Mouse (Mus musculus) bone marrow macrophage, adult 2 months (primary cell): ENCODE results near the gene Nr1h4. TPM values are rescaled to one million over a fixed set of nuclear protein-coding genes. Genes with fewer than 3 reads are reported as not detected.

Experiments used
- H3K27ac ChIP-seq: 2 replicates; pipeline ENCODE4 v1.5.1; 2012; ENCODE audit warnings: low read depth, low read length; ENCODE audit not compliant: insufficient read depth
- H3K4me1 ChIP-seq: 2 replicates; pipeline ENCODE4 v1.6.1; 2012; ENCODE audit warnings: low read length; ENCODE audit not compliant: control insufficient read depth, insufficient read depth
- H3K4me3 ChIP-seq: 2 replicates; pipeline ENCODE4 v1.5.1; 2012; ENCODE audit warnings: mild to moderate bottlenecking, low read length, moderate library complexity; ENCODE audit not compliant: insufficient read depth
- CTCF ChIP-seq: IDR thresholded peaks from 2 replicates; pipeline ENCODE4 v1.5.1; 2012; ENCODE audit warnings: low read depth, mild to moderate bottlenecking, low read length, moderate library complexity
- POLR2A ChIP-seq: IDR thresholded peaks from 2 replicates; pipeline ENCODE4 v1.6.1; 2012; ENCODE audit warnings: mild to moderate bottlenecking, low read depth, low read length, borderline replicate concordance
- polyA plus RNA-seq: library from polyadenylated mRNA; stranded (reverse); fragments of >200 nt; gene quantifications from 2 replicates; pipeline ENCODE4 v1.2.4, GENCODE M21; 2012; ENCODE audit not compliant: missing spikeins, insufficient read depth, insufficient read length

The Nr1h4 gene
- polyA plus RNA-seq, 1 experiment = not detected

DNA sequence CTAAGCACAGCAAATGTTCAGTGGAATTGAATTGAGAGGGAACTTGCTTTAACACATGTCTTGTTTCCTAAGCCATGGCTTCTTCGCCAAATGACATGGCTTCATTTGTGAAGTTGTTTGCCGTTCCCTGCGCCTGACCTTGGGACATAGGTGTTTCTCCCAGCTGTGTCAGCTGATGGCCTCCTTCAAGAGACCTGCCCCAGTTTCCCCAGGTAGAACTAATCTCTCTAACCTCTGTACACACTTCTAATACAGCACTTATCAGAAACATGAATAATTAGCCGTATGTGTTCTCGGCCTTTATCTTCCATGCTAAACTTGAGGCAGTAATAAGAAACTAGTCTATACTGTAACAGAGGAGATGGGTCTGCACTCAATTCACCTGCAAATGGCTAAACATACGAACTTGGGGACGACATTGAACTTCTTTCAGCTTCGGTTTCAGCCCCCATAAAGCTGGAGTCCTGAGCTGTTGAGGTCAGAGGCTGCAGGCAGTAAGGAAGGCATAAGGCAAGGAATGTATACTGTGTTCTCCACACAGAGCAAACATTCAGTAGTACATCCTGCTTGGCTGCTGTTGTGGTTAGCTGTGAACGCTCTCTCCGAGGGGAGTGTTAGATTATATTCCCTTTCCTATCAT, 28.3 kb downstream of the Nr1h4 start:
- no peak overlapping the region for H3K27ac ChIP-seq
- TF ChIP-seq POLR2A (no peak), CTCF (no peak)

DNA sequence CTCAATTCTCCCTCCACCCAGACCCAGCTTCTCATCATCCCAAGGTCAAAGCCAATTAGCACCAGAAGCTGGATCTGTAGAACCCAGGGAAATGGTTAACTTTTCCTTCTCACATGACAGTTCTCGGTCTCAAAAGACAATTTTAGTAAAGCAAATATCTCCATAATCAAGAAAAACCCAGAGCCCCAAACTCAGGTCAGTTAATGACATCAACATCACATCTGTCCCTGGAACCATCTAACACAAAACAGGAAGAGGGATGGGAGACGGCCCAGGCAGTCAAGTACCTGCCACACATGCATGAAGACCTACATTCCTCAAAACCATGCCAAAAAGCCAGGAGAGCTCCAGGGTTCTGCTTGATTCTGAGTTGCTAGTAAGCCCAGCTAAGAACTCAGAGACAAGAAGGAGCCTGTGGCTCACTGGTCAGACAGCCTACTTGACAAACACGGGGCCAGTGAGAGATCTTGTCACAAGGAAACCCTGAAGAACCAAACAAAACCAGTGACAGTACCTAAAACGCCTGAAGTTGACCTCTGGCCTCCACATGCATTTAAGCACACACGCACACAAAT, 30.3 kb downstream of the Nr1h4 start:
- TF ChIP-seq CTCF = no peak
- TF ChIP-seq POLR2A = no peak
- Histone ChIP-seq H3K4me3 (no peak overlapping the region), H3K27ac (no peak overlapping the region), H3K4me1 (no peaks in the 10 kb centered on the region)

More for the DNA sequence above, 28.3 kb downstream of the Nr1h4 start:
- Histone ChIP-seq H3K4me1 (no peaks in the 10 kb centered on the region), H3K4me3 (no peak overlapping the region)

DNA sequence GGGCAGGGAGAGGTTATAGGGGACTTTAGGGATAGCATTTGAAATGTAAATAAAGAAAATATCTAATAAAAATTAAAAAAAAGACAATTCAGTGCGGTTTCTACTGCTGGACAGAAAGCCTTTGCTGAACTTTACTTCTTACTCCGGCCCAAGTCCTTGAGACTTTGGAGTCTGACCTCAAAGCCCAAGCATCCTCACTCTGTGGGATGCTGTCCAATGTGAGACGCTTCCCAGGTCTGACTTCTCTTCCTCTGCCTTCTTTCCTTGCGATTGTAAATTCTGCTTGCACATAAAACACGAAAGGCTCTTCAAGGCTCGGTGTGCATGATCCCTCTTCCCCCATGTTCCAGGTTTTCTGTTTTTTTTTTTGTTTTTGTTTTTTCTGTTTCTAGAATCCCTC, 31.5 kb downstream of the Nr1h4 start:
- H3K27ac ChIP-seq = no peak overlapping the region
- H3K4me3 ChIP-seq = no peak overlapping the region
- TF ChIP-seq CTCF (no peak), POLR2A (no peak)
- H3K4me1 ChIP-seq = no peaks in the 10 kb centered on the region

DNA sequence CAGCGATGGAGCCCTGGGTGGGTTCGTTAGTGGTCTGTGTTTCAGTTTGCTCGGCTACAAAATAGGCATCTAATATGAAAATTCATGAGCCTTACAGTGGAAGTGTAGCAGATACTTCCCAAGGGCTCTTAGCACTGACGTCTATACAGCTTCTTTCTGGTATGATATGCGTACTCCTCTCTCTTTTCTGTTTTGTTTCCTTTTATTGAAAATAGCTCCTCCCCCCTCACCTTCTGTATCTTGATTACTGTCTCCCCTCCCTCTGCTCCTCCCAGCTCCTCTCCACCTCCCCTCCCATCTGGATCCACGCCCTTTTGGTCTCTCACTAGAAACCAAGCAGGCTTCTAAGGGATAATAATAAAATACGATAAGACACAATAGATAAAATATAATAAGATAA, 37.8 kb downstream of the Nr1h4 start:
- Histone ChIP-seq H3K4me1 (no peaks in the 10 kb centered on the region), H3K27ac (no peak overlapping the region), H3K4me3 (no peak overlapping the region)
- TF ChIP-seq CTCF (no peak), POLR2A (no peak)

DNA sequence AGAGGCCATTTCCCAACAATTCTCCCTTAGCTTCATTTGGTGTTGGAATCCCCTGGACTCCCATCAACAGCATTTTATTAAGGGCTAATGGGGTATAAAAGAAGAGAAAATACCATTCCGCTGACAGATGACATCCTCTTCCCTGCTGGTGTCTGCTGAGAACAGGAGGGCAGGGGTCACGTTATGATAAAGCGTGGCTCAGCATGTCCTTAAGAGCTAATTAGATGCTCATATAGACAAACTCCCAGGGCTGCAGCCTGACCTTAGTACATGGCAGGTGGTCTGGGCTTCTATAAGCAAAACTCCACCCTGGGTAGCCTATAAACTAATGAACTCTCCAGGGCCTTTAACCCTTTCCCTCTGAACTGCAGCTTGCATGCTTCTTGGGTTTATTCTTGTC, 42.1 kb downstream of the Nr1h4 start:
- Histone ChIP-seq H3K4me1 (no peaks in the 10 kb centered on the region), H3K27ac (no peak overlapping the region), H3K4me3 (no peak overlapping the region)
- TF ChIP-seq POLR2A (no peak), CTCF (no peak)

DNA sequence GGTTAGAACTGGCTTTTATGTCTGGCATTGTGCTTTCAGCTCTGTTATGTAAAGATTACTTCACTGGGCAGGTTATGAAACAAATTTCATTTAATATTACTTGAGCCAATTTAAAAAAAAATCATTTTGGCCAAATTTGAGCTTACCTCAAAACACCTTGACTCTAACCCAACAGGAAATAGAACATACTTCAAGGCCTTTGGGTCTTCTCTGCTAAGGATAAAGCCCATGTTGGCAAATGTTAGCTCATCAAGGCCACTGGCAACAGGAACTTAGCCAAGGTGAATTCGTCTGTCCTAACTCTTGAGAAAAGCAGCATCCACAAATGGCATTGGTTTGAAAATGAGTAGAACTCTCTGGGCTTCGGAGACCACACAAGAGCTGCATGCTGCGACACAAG, 43.1 kb downstream of the Nr1h4 start:
- Histone ChIP-seq H3K4me1 (peaks cover 2% of the 10 kb centered on the region), H3K27ac (no peak overlapping the region), H3K4me3 (no peak overlapping the region)
- no peak for TF ChIP-seq POLR2A
- TF ChIP-seq CTCF = no peak

DNA sequence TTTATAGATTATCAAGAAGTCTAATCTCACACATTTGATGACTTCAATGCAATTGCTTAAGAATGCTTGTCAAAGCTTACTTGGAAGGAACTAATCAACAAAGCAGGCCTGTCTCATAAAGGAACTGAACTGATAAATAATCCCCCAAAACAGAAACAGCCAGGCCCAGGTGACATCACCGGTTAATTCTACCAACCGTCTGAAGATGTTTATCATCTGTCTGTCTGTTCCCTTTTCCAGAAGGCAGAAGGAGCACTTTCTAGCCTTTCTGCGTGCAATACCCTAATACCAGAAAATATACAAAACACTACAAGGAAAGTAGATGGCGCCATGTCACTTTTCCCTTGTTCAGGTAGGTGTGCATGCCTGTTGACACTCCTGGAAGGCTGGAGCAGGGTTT, 43.9 kb downstream of the Nr1h4 start:
- H3K27ac ChIP-seq = no peak overlapping the region
- TF ChIP-seq CTCF (no peak), POLR2A (no peak)
- H3K4me3 ChIP-seq = no peak overlapping the region
- peaks cover 4% of the 10 kb centered on the region for H3K4me1 ChIP-seq

DNA sequence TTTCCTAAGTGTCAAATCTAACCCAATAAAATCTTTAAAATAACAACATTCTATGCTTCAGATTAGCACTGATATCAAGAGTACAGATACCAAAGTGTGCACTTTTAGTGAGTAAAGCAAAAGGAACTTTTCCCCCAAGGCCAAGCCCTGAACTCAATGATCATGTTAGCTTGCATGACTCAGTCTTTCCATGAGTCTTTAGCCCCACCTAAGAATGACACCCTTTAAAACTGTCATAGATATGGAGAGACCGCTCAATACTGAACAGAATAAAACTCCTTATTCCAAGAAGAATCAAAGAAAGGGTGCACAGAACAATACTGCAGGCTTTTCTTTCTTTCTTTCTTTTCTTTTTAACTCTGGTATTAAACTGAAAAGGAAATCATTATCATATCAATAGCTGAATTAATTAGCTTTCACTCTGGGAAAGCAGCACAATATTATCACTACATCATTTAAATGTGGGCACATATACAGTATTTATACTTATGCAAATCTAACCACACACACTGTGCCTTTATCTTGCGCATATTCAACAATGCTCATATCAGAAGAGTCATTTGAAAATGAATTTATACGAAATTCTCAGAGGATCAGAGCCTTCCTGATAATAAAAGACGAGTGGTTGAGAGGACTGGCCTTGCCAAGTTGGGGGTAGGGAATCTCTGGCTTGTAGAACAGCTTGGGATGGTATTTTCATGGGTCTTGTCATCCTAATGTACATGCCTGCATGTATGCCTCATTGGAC, 46.2 kb downstream of the Nr1h4 start:
- Histone ChIP-seq H3K4me3 (no peak overlapping the region), H3K27ac (no peak overlapping the region), H3K4me1 (peaks cover 4% of the 10 kb centered on the region)
- TF ChIP-seq CTCF (no peak), POLR2A (no peak)

DNA sequence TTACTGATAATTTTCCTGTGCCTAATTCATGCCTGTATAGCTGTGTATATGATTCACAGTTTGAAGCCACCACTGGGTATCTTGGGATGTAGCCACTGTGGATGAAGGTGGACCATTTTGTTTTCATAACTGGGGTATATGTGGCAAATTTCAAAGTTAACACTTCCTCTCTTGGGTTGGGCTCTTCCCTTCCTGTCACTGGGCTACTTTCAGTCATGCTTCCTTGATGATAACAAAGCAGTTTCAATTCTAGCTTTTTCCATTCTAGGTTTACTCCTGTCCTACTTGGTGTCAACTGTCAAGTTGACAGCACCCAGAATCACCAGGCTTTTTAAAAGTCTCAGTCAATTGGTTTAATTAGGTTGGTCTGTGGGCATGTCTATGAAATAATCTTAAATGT, 48.5 kb downstream of the Nr1h4 start:
- no peak overlapping the region for H3K27ac ChIP-seq
- no peak overlapping the region for H3K4me3 ChIP-seq
- TF ChIP-seq CTCF (no peak), POLR2A (no peak)
- H3K4me1 ChIP-seq = peaks cover 4% of the 10 kb centered on the region

DNA sequence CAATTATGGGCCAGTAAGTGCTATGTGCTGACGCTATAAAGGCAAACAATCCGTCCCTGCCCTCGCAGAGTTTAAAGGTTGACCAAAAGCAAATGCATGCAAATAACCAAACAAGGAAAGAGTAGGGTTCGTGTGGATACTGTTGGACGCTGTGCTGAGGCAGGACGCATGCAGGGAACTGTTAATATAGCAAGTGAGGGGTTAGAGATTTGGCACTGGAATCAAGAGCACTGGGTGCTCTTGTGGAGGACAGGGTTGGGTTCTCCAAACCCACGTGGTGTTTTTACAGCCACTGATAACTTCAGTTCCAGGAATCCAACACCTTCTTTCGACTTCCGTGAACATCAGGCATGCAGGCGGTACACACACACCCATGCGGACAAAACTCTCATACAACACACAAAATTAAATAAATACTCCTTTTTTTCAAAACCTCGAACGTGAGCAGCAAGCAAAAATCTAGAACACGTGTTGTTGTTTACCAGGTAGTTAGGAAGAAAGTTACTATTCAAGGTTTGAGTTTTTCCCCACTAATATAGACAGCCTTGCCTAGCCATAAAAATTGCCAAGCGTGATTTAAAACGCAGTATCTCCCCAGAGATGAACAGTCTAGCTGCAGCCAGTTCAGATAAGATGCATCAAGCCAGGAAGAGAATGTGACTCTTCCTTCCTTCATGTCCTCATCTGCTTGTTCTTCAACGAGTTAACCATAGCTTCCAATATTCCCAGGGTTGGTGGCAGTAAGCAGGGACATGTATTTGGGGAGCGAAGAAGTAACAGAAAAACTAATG, 49.4 kb downstream of the Nr1h4 start:
- Histone ChIP-seq H3K27ac (no peak overlapping the region), H3K4me3 (no peak overlapping the region), H3K4me1 (peaks cover 4% of the 10 kb centered on the region)
- TF ChIP-seq POLR2A (no peak), CTCF (no peak)
